Mouse (Mus musculus): Measurements from ENCODE around the gene Mok.
"Not testable (repeated sequence)": the region's sequence is repeated elsewhere in the genome, so short reads cannot be mapped to it uniquely, and the experiment has no call there.

The Mok gene

DNA sequence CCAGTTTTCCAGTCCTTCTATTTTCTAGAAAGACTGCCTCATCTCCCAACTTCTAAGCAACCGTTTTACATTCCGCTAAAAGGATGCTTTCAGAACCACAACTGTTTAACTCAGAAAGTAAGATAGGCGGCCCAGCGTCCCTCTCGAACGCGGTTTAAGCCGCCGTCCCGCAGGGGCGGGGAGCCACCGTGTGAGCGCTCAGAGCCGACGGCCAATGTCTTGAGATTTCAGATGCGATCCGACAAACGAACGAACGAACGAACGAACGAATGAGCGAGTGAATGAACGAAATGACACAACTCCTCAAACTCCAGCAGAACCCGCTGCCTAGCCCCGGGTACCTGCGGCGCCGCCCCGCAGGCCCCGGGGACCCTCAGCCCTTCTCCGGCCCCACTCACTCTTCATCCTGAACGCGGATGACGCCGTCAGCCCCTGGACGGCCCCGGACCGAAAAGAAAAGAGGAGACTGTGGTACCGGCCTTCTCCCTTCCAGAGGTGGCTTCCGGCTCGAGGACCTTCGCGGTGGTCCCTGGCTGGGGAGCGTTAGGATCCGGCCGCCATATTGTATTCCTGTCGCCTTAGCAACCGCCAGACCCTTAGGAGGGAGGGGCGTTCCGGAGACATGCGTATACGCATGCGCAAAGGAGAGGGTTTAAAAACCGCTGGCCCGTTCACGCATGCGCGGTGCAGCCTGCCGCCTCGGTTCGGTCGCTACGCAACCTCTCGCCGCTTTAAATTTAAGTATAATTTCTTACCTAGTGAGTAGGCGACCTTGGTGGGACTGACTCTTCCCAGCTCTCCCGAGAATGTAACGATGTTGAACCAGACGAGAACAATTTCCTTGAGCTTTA is at the start of gene Mok:
Mok (minus strand) TSS at position 592 of the 851 bp plus-strand sequence.
- in situ Hi-C loops (cut with MboI, MseI) = loop anchor here (5.0 to 10.0 kb wide), 4 partner anchors 88 to 408 kb away; no protein-coding TSS in a partner anchor

DNA sequence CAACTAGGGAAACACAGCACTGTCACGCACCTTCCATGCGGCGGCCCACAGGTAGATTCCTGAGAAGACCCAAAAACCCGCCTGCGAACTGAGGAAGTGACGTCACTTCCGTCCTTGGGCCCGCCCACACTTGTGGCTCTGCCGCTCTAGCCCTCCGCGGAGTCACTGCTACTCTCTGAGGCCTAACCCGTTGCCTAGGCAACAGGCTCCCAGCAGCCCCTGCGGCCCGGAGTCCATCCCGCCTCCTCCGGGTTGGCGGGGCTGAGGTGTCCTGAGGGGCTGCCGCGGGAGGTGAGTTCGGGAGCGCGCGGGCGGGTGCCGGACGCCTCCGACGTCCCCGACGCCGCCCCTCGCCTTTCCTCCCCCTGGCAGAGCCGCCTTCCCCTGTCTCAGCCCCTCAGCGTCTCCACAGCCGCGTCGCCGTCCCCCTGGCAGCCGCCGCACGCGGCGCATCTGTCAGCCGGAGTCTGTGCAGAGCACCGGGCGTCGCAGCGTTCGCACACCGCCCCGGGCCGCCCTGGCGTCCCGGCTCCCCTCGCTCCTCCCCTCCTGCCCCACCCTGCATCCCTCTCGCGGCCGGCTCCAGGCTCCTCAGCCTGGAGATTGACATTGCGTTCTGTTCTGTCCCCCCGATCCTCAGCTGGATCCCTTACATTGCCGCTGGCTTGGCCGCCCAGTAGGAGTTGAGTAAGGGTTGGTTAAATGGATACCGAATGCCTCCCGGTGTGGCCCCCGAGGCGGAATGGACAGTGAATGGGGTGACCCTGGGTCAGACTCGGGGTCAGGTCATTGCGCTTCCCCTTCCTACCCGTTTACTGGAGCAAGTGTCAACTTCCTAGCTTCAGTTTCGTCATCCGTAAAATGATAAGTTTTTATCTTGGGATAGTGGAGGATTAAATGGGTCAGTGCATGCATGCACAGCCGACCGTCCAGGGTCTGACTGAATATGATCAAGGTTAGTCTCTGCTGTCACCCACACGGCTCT is 48.6 kb upstream of the Mok start, which contains the start of the genes Cinp and Tecpr2:
Cinp (minus strand) TSS at position 110 of the 985 bp plus-strand sequence.
Tecpr2 (plus strand) TSS at position 229 of the 985 bp plus-strand sequence.
- in situ Hi-C loops (cut with MboI, MseI) = no loop called here

DNA sequence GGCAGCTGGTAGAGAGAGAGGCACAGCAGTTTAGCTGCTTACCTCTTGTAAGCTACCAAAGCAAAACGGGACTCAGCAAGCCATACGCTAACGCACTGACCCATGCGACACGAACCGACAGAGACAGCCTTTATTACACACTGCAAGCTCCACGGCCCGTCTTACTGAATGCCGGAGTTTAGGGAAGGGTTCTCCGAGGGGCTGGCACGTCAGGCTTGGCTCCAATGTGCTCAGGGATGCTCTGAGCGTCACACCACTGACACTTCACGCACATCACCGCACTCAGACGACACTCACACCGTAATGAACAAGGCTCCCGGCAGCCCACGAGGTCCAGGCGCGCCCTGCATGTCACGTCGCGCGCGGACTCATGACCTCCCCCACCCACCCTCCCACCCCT is 47.9 kb upstream of the Mok start:
- in situ Hi-C loops (cut with MboI, MseI) = no loop called here

DNA sequence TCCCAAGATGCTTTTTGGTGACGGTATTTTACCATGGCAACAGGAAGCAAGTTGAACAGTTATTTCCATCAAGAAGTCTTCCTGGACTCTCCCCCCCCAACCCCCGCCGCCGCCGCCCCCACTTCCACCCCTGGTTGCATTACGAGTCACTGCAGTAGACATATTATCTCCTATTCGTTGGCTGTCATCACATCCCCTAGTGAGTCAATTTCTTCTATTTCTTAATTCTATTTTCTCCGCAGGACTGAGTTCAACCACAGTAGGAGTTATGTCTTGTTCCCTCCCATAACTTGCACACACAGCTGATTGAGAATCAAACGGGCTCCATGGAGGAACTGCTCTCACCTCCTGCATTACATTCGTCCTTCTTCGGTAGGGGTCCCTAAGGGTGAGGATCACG is 47.4 kb upstream of the Mok start:
- in situ Hi-C loops (cut with MboI, MseI) = no loop called here

DNA sequence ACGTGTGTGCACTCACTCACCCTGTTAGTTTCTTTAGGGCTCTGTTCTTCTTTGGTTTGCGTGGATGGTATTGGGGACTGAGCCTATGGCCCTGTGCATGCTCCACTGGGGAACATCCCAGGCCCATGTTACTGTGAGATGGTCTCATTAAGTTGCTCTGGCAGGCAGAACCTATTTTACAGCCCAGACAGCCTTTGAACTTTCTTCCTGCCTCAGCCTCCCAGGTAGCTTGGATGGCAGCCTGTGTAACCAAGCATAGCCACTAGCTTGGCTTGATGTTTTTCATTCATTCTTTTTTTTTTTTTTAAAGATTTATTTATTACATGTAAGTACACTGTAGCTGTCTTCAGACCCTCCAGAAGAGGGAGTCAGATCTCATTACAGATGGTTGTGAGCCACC is 44.5 kb upstream of the Mok start:
- in situ Hi-C loops (cut with MboI, MseI) = no loop called here

DNA sequence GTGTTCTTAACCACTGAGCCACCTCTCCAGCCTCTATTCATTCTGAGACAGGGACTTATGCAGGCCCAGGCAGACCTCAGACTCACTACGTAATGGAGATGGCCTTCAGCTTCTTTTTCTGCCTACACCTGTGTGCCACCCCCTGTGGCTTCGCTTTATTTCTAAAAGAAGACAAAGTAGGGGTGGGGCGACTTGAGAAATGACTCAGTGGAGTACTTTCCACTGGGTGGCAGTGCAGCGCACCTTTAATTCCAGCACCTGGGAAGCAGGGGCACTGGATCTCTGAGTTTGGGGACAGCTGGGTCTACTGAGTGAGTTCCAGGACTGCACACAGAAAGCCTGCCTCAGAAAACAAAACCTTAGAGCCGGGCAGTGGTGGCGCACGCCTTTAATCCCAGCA is 41.6 kb upstream of the Mok start:
- in situ Hi-C loops (cut with MboI, MseI) = no loop called here

DNA sequence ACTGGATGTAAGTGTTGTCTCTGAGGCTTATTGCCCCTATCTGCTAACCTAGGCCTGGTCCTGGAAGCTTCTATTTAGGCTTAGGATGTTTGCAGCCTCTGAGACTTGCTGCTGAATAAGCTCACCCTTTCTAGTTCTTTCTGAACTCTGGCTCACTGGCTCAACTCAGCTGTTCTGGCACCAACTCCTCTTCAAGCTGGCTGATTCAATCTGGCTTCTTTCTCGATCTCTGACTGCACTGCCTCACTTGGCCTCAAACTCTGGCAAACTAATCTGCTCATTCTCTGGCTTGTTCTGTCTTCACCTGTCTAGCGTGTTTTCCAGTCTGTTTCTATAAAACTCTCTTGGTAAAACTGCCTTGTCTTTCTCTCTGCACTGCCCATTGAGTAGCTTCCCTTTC is 34.6 kb upstream of the Mok start:
- in situ Hi-C loops (cut with MboI, MseI) = no loop called here

DNA sequence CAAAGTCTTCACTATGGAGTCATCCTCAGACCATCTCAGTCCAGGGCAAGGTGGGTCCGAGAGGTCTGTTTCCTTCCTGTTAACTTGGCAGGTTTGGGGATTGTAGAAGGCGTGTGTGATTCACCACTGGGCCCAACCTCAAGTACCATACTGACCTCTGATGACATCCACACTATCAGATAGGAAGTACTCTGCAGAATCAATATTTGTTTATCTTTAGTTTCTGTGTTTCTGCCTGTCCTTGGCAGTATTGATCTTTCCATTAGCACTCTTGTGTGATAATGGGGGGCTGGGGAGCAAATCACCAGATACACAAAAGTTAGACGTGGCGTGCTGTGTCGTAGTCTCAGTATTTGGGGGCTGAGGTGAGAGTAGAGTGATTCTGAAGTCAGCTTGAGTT is 30.5 kb upstream of the Mok start:
- in situ Hi-C loops (cut with MboI, MseI) = no loop called here

DNA sequence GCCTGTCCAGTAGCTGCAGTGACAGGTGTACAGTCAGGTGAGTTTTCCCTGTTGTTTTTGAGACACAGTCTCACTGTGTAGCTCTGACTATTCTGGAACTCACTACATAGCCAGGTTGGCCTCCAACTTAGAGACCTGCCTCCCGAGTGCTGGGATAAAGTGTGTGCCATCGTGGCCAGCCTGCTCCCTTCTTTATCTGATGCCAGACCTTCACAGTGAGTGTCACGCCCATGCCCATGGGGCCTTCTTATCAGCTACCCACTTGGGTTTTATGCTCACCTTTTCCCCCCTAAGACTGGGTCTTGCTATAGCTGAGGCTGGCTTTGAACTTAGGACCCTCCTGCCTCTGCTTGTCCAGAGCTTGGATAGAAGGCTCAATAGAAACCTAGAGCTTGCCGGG is 29.4 kb upstream of the Mok start:
- in situ Hi-C loops (cut with MboI, MseI) = no loop called here

DNA sequence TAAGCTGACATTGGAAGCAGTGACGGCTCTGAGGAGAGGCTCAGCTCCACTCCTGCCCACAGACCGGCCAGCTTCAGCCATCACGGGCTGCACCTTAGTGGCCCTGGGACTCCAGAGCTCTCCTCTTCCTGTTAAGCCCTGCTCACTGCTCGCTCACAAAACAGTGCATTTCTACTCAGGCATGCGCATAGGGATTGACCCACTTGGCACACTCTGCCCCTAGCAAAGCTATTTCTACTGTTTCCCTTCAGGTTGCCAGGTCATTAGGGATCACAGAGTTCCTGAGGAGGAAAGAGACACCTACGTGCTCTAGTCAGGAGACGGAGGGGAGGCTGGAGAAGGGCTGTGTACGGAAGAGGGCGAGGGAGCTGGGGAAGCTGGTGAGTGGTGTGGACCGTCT is 25.2 kb upstream of the Mok start:
- in situ Hi-C loops (cut with MboI, MseI) = no loop called here

DNA sequence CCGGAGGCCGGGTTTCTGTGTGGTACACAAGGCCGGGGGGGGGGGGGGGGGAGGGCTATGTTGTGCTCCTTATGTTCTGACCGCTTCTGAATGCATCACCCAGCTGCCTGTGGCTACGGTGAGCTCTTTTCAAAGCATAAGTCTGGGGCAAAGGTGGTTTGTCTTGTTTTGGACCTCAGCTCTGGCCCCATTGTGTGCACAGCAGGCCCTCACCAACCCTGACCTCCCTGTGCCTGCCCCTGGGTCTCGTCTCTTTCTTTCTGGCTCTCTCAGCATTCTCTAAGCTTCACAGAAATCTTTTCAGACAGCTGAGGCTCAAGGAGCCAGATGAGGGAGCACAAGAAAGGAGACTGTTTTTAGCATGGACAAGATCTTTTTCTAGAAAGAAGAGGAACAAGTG is 24.8 kb upstream of the Mok start:
- in situ Hi-C loops (cut with MboI, MseI) = no loop called here

DNA sequence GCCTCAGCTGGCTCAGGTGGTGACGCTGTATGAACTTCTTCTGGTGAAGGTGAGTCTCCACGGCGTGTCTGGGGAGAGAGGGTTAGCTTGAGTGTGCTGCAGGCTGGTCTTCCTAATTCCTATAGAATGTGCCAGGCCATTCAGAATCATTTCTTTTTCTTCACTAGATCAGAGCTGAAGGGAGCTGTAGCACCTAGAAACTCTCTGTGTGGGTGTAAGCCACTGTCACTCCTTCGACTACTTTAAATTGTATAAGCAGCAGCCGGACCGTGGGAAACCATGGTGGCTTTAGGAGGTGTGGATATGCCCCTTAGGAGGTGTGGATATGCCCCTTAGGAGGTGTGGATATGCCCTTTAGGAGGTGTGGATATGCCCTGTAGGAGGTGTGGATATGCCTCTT is 23.3 kb upstream of the Mok start:
- in situ Hi-C loops (cut with MboI, MseI) = no loop called here

DNA sequence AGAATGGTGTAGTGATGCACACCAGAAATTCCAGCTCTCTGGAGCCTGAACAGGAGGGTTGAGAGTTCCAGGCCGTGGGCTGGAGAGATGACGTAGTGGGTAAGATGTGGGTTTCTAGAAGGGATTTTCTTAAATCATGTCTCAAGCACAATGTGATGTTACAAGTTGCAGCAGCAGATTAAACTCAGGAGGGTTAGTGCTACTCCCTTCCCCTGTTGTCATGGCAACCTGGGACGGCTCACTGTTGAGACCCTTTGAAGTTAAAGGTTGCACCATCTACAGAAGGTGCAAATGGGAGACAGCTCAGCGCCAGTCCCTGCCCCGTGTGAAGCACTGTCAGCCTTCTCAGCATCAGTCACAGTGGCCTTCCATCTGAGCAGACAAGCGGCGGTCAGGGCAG is 20.5 kb upstream of the Mok start:
- in situ Hi-C loops (cut with MboI, MseI) = no loop called here

DNA sequence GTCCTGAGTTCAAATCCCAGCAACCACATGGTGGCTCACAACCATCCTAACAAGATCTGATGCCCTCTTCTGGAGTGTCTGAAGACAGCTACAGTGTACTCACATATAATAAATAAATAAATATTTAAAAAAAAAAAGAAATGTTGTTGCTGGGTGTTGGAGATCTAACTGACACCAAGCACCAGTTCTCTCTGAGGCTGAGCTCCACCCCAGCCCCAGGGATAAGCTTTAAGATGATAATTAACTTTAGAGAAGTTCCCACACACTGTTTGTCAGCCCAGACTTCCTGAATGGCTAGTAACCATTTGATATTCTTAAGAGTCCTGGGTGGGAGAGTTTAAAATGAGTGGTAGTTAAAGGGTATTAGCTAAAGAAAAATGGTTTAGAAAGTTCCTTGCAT is 19.6 kb upstream of the Mok start:
- in situ Hi-C loops (cut with MboI, MseI) = no loop called here

DNA sequence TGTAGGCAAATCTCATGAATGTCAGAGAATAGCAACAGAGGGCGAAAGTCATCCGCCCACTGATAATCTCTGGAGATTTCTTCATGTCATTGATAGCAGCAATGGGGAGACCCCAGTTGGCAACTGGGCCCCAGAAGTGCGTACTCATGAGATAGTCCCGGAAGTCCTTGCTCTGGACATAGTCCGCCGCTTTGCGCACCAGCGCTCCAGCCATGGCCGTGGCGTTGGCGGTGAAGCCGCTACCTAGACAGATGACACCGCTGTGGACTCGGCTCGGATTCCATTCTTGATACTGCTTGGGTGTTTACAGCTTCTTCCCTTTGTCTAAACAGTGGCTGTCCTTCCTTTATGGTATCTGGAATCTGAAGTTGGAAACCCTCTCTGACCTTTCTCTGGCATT is 17.9 kb upstream of the Mok start:
- in situ Hi-C loops (cut with MboI, MseI) = not testable (repeated sequence)

DNA sequence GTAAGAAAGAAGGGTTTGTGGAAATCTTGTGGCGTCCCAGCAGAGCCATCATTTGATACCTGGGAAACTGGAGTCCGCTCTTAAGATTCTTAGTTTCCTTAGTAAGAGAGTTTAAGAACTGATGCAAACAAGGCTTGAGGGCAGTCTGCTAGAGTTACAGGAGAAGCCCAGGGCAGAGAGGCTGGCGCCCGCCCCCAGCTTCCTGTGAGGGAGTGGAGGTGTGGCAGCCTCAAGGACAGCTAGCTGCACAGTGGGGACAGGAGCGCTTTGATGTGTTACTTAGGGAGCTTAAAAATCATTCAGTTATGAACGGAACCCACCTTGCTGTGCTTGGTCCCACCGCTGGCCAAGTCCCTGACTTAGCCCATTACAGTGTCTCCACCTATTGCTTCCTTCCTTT is 16.5 kb upstream of the Mok start:
- in situ Hi-C loops (cut with MboI, MseI) = no loop called here

DNA sequence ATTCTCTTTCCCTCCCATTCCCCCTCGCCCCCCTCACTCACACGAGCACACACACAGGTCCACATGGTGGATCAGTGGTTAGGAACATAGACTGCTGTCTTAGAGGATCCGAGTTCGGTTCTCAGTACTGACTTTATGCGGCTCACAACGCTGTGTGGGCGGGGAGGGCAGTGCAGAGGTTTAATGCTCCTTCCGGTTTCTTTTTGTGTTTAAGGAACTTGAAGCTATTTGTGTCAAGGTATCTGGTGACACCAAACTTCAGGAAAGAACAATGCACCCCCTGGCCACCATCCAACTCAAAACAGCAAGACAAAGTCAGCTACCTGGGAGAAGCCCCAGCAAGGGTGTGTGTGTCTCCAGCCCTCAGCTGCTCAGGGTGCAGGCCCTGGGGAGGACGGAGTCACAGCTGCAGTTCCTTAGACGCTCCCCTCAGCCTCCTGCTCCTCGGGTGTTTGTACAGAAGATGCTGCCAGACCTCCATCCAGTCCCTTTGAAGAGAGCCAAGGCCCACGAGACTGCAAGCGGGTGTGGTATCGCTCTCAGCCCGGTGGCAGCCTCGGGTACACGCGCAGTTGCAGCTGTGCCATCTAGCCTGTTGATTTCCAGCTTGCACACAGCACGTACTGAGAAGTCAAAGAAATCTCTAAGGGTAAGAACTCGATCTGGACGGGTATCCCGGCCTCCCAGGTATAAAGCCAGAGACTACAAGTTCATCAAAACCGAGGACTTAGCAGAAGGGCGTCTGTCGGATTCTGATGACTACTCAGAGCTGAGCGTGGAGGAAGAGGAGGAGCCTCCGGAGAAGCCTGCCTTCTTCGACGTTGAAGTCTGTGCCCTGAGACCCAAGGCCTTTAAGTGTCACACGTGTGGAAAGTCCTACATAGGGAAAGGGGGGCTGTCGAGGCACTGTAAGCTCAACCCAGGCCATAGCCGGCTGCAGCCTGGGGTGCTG is 14.3 kb upstream of the Mok start:
- in situ Hi-C loops (cut with MboI, MseI) = no loop called here

DNA sequence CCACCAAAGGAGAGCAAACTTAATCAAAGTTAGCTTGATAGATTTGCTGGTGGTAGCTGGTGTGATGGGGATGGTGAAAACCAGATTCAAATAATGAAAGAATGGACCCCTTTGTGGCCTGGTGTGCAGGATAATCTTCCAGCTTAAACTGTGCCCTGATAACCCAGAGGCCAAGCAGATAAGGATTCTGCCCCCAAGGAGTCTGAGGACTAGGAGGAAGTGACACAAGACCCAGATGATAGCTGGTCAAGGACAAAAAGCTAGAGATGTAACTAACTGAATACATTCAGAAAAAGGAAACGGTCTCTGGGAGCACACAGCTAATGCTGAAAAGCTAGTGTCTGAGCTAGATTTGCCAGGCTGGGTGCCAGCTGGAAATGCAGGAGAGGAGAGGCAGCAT is 11.2 kb upstream of the Mok start:
- in situ Hi-C loops (cut with MboI, MseI) = no loop called here

DNA sequence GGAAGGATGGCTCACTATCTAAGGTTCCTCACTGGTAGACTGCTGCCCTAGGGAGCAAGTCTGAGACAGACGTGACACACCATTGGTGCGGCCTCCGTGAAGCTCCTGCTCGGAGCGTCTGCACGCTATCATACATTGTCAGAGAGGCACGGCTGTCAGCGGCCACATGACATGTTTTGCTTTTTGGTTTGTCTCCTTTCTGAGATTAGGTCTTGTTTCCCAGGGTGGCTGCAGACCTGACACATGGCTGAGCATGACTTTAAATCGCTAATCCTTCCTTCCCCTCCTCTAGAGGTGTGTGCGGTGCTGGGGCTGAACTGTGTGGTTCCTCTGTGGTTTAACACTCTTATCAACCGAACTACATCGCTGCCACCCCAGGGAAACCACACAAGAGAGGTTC is 10.7 kb upstream of the Mok start:
- in situ Hi-C loops (cut with MboI, MseI) = no loop called here

DNA sequence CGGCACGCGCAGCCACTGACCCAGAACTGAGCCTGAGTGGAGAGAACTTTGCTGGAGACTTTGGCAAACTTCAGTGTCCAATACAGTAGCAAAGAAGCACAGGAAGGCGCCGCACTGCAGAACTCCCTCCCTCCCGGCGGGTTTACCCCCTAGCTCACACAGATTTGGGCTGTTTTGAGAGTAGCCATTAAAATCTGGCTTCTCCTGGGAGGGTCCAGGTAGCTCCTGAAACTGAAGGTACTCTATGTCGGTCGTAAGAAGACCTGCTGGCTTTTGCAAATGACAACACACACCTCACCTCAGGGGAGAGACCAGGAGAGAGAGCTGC is 10.2 kb upstream of the Mok start:
- in situ Hi-C loops (cut with MboI, MseI) = no loop called here

All from T-helper 1 cell (primary cell).